Mouse (Mus musculus): ENCODE data around the gene Gabpa.

DNA sequence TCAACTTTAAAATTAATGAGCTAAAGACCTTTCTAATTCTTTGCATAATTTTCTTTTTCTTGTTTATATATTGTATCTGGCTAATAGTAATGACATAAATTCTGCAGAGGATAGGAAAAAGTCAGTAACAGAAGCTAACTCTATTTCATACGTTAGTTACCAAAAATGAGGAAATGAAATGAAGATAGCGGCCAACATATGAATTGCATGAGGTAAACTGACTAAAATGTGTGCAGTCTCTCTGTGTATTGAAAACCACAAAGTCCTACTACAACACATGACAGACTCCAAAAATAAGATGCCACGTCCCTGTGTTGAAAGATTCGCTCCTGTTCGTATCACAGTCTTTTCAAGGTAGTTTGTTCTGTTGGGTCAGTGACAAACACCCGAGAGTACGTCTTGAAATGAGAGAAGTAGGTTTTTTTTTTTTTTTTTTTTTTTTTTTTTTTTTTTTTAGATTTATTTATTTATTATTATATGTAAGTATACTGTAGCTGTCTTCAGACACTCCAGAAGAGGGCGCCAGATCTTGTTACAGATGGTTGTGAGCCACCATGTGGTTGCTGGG is 47.1 kb downstream of the Gabpa start:
- TF ChIP-seq TCF12 (IDR thresholded peaks at IDR 0.05; ENCODE audit: insufficient read depth, poor library complexity, severe bottlenecking), result no peak
- no peak for TF ChIP-seq POLR2A (IDR thresholded peaks at IDR 0.05; ENCODE audit: insufficient read length, low read depth)
- TF ChIP-seq MAX (IDR thresholded peaks at IDR 0.05; ENCODE audit: low read depth), result no peak
- TF ChIP-seq POLR2AphosphoS2 (IDR thresholded peaks at IDR 0.05; ENCODE audit: insufficient read length, low read depth), result no peak
- no peak for TF ChIP-seq E2F4 (IDR thresholded peaks at IDR 0.05; ENCODE audit: insufficient read depth)

Data from myocyte (in vitro differentiated cells).